Mouse (Mus musculus): ENCODE data around the gene Abcc3. TPM values are rescaled to one million over a fixed set of nuclear protein-coding genes. Genes with fewer than 3 reads are reported as not detected.

The Abcc3 gene
- 0.18 and 0.55 TPM in 2 replicates for polyA plus RNA-seq (2015; fragmentation: Nextera tagmentation; extraction: Ambion mirVana)

GRCm38 (mm10) chr11:94392672-94393109 is at the start of gene Abcc3:
Gene Abcc3 (minus strand): TSS chr11:94392997.
- Histone ChIP-seq H3K9me3 (ENCODE audit: control insufficient read depth, low read length) (no peaks in the 10 kb centered on the region), H3K4me3 (replicated peaks; ENCODE audit: low read length) (no peak within 1 kb of the TSS), H3K9ac (replicated peaks; ENCODE audit: low read depth, low read length) (no peak within 1 kb of the TSS), H3K36me3 (ENCODE audit: control insufficient read depth, insufficient read depth) (no peaks in the 10 kb centered on the region), H3K4me1 (replicated peaks; ENCODE audit: control insufficient read depth, insufficient read depth, low read length) (no peaks in the 10 kb centered on the region), H3K4me2 (ENCODE audit: low read length) (0 out of 2 replicates have a peak within 1 kb of the TSS, but pooled peaks have one; percentile 2), H3K27ac (ENCODE audit: low read length) (no peak within 1 kb of the TSS), H3K27me3 (replicated peaks; ENCODE audit: control insufficient read depth, insufficient read depth, low read length) (0 out of 2 replicates have a peak, but pooled peaks cover 4% of the 10 kb centered on the region)
- 19% methylated on average over 20 of the region's 20 CpGs for WGBS
- ATAC-seq = no peak

- WGBS = 51% methylated on average over 9 of the region's 9 CpGs
- Histone ChIP-seq H3K9me3 (ENCODE audit: control insufficient read depth, low read length) (no peaks in the 10 kb centered on the region), H3K4me3 (replicated peaks; ENCODE audit: low read length) (no peak overlapping the region), H3K36me3 (ENCODE audit: control insufficient read depth, insufficient read depth) (no peaks in the 10 kb centered on the region), H3K27me3 (replicated peaks; ENCODE audit: control insufficient read depth, insufficient read depth, low read length) (no peaks in the 10 kb centered on the region), H3K4me2 (ENCODE audit: low read length) (no peak overlapping the region), H3K27ac (ENCODE audit: low read length) (no peak overlapping the region), H3K9ac (replicated peaks; ENCODE audit: low read depth, low read length) (no peak overlapping the region), H3K4me1 (replicated peaks; ENCODE audit: control insufficient read depth, insufficient read depth, low read length) (peaks cover 13% of the 10 kb centered on the region)
- ATAC-seq = no peak
These were observed 49.0 kb upstream of the Abcc3 start for GRCm38 (mm10) chr11:94441752-94442151.

GRCm38 (mm10) chr11:94441122-94441521 is 48.3 kb upstream of the Abcc3 start:
- H3K9ac ChIP-seq (replicated peaks; ENCODE audit: low read depth, low read length) = no peak overlapping the region
- no peak for ATAC-seq
- no peaks in the 10 kb centered on the region for H3K27me3 ChIP-seq (replicated peaks; ENCODE audit: control insufficient read depth, insufficient read depth, low read length)
- H3K4me3 ChIP-seq (replicated peaks; ENCODE audit: low read length) = no peak overlapping the region
- 30% methylated on average over 7 of the region's 7 CpGs for WGBS
- H3K27ac ChIP-seq (ENCODE audit: low read length) = no peak overlapping the region
- no peak overlapping the region for H3K4me2 ChIP-seq (ENCODE audit: low read length)
- no peaks in the 10 kb centered on the region for H3K36me3 ChIP-seq (ENCODE audit: control insufficient read depth, insufficient read depth)
- H3K4me1 ChIP-seq (replicated peaks; ENCODE audit: control insufficient read depth, insufficient read depth, low read length) = peaks cover 13% of the 10 kb centered on the region
- H3K9me3 ChIP-seq (ENCODE audit: control insufficient read depth, low read length) = no peaks in the 10 kb centered on the region

DNA sequence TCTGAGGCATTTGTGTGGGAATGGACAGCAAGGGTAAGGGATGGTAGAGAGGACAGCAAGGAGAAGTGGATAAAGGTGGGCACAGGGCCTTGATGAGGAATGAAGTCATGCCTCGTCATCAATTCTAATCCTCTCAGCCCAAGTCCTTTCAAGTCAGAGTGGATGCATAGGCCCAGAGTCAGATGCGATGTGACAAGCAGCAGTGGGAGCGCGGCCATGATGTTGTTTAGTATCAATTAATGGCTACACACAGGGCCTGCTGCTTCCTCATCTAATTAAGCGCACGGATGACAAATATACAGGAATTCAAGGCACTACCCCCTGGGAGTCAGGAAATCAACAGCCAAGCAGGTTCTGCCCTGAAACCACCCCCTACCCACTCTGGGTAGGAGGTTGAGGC is 47.6 kb upstream of the Abcc3 start:
- ATAC-seq = no peak
- H3K9me3 ChIP-seq (ENCODE audit: control insufficient read depth, low read length) = no peaks in the 10 kb centered on the region
- no peaks in the 10 kb centered on the region for H3K36me3 ChIP-seq (ENCODE audit: control insufficient read depth, insufficient read depth)
- 51% methylated on average over 6 of the region's 6 CpGs for WGBS
- no peak overlapping the region for H3K27ac ChIP-seq (ENCODE audit: low read length)
- H3K4me2 ChIP-seq (ENCODE audit: low read length) = no peak overlapping the region
- no peak overlapping the region for H3K9ac ChIP-seq (replicated peaks; ENCODE audit: low read depth, low read length)
- H3K4me1 ChIP-seq (replicated peaks; ENCODE audit: control insufficient read depth, insufficient read depth, low read length) = peaks cover 13% of the 10 kb centered on the region
- no peaks in the 10 kb centered on the region for H3K27me3 ChIP-seq (replicated peaks; ENCODE audit: control insufficient read depth, insufficient read depth, low read length)
- H3K4me3 ChIP-seq (replicated peaks; ENCODE audit: low read length) = no peak overlapping the region

DNA sequence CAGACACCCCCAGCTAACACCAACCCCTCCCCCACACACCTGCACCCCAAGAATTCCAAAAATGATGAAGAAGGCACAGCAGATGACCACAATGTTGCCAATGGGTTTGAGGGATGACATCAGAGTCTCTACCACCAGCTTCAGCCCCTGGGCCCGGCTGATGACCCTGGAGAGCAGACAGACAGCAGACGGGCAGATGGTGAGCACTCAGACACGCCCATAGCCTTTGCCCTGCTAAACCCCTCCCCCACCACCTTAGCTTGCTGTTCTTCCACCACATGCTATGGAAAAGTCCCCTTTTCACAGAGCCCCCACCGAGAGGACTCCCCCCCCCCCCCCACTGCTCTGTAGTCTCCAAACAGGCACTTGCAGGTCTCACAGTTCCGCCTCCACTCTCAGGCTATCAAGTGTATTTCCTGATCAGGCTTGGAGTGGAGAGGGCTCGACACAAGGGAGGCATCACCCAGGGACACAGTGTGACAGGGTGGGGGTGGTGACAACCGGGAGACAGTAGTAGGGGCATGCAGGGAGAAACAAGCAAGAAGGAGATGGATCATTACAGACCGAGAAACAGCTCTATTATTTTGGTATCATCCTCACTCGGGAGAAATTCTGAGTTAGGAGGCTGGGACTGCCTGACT is 36.3 kb upstream of the Abcc3 start:
- Histone ChIP-seq H3K27ac (ENCODE audit: low read length) (peak overlapping the region; percentile 16; the same call in 1 of the 2 replicates), H3K4me2 (ENCODE audit: low read length) (no peak overlapping the region), H3K36me3 (ENCODE audit: control insufficient read depth, insufficient read depth) (no peaks in the 10 kb centered on the region), H3K4me1 (replicated peaks; ENCODE audit: control insufficient read depth, insufficient read depth, low read length) (peaks cover 24% of the 10 kb centered on the region), H3K9ac (replicated peaks; ENCODE audit: low read depth, low read length) (no peak overlapping the region), H3K27me3 (replicated peaks; ENCODE audit: control insufficient read depth, insufficient read depth, low read length) (no peaks in the 10 kb centered on the region), H3K4me3 (replicated peaks; ENCODE audit: low read length) (no peak overlapping the region), H3K9me3 (ENCODE audit: control insufficient read depth, low read length) (no peaks in the 10 kb centered on the region)
- WGBS = 35% methylated on average over 9 of the region's 9 CpGs
- ATAC-seq = no peak

DNA sequence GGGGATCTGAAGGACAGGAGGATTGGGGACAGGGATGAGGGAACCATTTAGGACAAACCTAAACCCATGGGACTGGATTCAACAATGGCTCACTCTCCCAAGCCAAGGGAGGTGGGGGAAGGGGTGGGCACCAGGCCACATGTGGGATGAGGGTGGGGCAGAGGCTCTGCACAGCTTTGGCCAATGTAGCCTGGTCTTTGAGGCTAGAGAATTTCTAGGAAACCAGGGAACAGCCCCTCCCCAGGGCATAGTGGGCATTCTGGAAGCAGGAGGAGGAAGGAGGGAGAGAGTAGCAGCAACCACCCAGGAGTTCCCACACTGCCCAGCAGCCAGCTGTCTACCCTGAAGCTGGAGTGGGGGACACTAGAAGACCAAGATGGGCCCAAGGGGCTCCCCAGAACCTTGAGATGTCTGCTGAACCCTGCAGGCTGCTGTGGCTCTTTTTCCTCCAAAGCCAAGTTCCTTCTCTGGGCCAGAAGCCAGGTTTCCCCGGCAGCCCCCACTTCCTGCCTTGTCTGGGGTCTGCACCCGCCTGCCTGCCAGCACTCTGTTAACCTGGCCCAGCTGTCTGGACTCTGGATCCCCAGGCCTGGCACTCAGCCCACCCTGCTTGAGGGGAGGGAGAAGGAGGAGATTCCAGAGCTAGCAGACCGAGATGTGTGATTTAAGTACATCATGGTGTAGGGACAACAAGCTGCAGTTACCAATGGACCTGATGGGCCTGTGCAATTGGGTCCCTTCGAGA is 35.5 kb upstream of the Abcc3 start:
- 10% methylated on average over 4 of the region's 4 CpGs for WGBS
- Histone ChIP-seq H3K9ac (replicated peaks; ENCODE audit: low read depth, low read length) (no peak overlapping the region), H3K4me1 (replicated peaks; ENCODE audit: control insufficient read depth, insufficient read depth, low read length) (peaks cover 31% of the 10 kb centered on the region), H3K27ac (ENCODE audit: low read length) (peak overlapping the region; percentile 62), H3K4me3 (replicated peaks; ENCODE audit: low read length) (no peak overlapping the region), H3K9me3 (ENCODE audit: control insufficient read depth, low read length) (no peaks in the 10 kb centered on the region), H3K27me3 (replicated peaks; ENCODE audit: control insufficient read depth, insufficient read depth, low read length) (no peaks in the 10 kb centered on the region), H3K36me3 (ENCODE audit: control insufficient read depth, insufficient read depth) (no peaks in the 10 kb centered on the region), H3K4me2 (ENCODE audit: low read length) (no peak overlapping the region)
- ATAC-seq = peak; percentile 81

- peaks cover 33% of the 10 kb centered on the region for H3K4me1 ChIP-seq (replicated peaks; ENCODE audit: control insufficient read depth, insufficient read depth, low read length)
- WGBS = 79% methylated on average over 12 of the region's 14 CpGs
- no peaks in the 10 kb centered on the region for H3K9me3 ChIP-seq (ENCODE audit: control insufficient read depth, low read length)
- no peak for ATAC-seq
- no peak overlapping the region for H3K9ac ChIP-seq (replicated peaks; ENCODE audit: low read depth, low read length)
- no peak overlapping the region for H3K4me2 ChIP-seq (ENCODE audit: low read length)
- H3K27me3 ChIP-seq (replicated peaks; ENCODE audit: control insufficient read depth, insufficient read depth, low read length) = no peaks in the 10 kb centered on the region
- H3K27ac ChIP-seq (ENCODE audit: low read length) = no peak overlapping the region
- no peaks in the 10 kb centered on the region for H3K36me3 ChIP-seq (ENCODE audit: control insufficient read depth, insufficient read depth)
- H3K4me3 ChIP-seq (replicated peaks; ENCODE audit: low read length) = no peak overlapping the region
These were observed 32.9 kb upstream of the Abcc3 start for GRCm38 (mm10) chr11:94425656-94426055.

GRCm38 (mm10) chr11:94425215-94425614 is 32.4 kb upstream of the Abcc3 start:
- H3K36me3 ChIP-seq (ENCODE audit: control insufficient read depth, insufficient read depth) = no peaks in the 10 kb centered on the region
- H3K9me3 ChIP-seq (ENCODE audit: control insufficient read depth, low read length) = no peaks in the 10 kb centered on the region
- H3K4me2 ChIP-seq (ENCODE audit: low read length) = no peak overlapping the region
- H3K4me1 ChIP-seq (replicated peaks; ENCODE audit: control insufficient read depth, insufficient read depth, low read length) = peaks cover 37% of the 10 kb centered on the region
- no peak overlapping the region for H3K9ac ChIP-seq (replicated peaks; ENCODE audit: low read depth, low read length)
- H3K27me3 ChIP-seq (replicated peaks; ENCODE audit: control insufficient read depth, insufficient read depth, low read length) = no peaks in the 10 kb centered on the region
- no peak for ATAC-seq
- 62% methylated on average over 5 of the region's 5 CpGs for whole genome bisulfite sequencing
- H3K4me3 ChIP-seq (replicated peaks; ENCODE audit: low read length) = no peak overlapping the region
- H3K27ac ChIP-seq (ENCODE audit: low read length) = no peak overlapping the region

GRCm38 (mm10) chr11:94424380-94424779 is 31.6 kb upstream of the Abcc3 start:
- Histone ChIP-seq H3K36me3 (ENCODE audit: control insufficient read depth, insufficient read depth) (no peaks in the 10 kb centered on the region), H3K4me3 (replicated peaks; ENCODE audit: low read length) (no peak overlapping the region), H3K27ac (ENCODE audit: low read length) (no peak overlapping the region), H3K27me3 (replicated peaks; ENCODE audit: control insufficient read depth, insufficient read depth, low read length) (no peaks in the 10 kb centered on the region), H3K9ac (replicated peaks; ENCODE audit: low read depth, low read length) (no peak overlapping the region; the same call in 1 of the 2 replicates), H3K4me2 (ENCODE audit: low read length) (no peak overlapping the region), H3K9me3 (ENCODE audit: control insufficient read depth, low read length) (no peaks in the 10 kb centered on the region), H3K4me1 (replicated peaks; ENCODE audit: control insufficient read depth, insufficient read depth, low read length) (peaks cover 35% of the 10 kb centered on the region)
- 61% methylated on average over 15 of the region's 15 CpGs for WGBS
- ATAC-seq = no peak
